Mouse (Mus musculus): ENCODE measurements around the gene Dusp12. TPM values are rescaled to one million over a fixed set of nuclear protein-coding genes. Genes with fewer than 3 reads are reported as not detected.

Gene Dusp12
- total and polyA plus RNA-seq, 3 experiments, result 30.4 to 41.7 (median 30.9) TPM

DNA sequence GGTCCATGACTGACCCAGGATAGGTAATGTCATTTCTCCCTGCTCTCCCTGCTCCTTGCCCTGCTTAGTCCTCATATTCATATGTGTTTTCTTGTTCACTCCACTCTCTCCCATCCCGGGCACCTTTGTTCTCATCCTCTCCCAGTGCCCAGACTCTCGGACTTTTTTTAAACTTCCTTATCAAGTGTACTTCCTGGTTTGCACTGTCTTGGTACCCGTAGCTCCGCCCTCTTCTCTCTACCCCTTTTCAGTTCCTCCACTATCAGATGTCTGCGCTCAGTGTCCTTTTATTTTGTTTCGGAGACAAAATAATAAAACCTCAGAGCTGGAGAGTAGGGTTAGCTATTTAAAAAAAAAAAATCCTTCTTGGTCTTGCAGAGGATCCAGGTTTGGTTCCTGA is 39.1 kb upstream of the Dusp12 start:
- dilution Hi-C loops (cut with MboI; ENCODE audit: extremely low pct_ligation_motif_present, extremely low pct_unique_long_range_greater_than_20kb, low sequenced_read_pairs) (no loop called here), in situ Hi-C loops (cut with MboI; ENCODE audit: low pct_ligation_motif_present, low pct_unique_long_range_greater_than_20kb, low sequenced_read_pairs) (no loop called here)
- Histone ChIP-seq H3K27me3 (replicated peaks) (no peaks in the 10 kb centered on the region), H3K4me1 (ENCODE audit: control insufficient read depth in 1 of 2, insufficient read depth in 2 of 2) (peaks cover 16 to 51% of the 10 kb centered on the region in 2 experiments), H3K4me3 (replicated peaks in 1 of 3; ENCODE audit: low read depth in 2 of 3, low read length in 2 of 3, poor library complexity in 1 of 3) (peak overlapping the region; percentile 38 to 58 (median 55)), H3K79me2 (replicated peaks; ENCODE audit: control insufficient read depth, extremely low read depth, insufficient read depth, poor library complexity, severe bottlenecking) (no peaks in the 10 kb centered on the region; the same call in 1 of the 2 replicates), H3K9me3 (replicated peaks; ENCODE audit: low read length) (peaks cover 2% of the 10 kb centered on the region), H3K9ac (ENCODE audit: insufficient read depth, low read depth) (peak overlapping the region; percentile 14), H3K4me2 (ENCODE audit: insufficient read depth, low read depth, poor library complexity, severe bottlenecking) (peak overlapping the region; percentile 64), H3K36me3 (replicated peaks in 1 of 2; ENCODE audit: control insufficient read depth in 1 of 2, insufficient read depth in 1 of 2, low read length in 1 of 2) (peaks cover 2 to 23% of the 10 kb centered on the region in 2 experiments), H3K27ac (ENCODE audit: insufficient read depth, low read depth) (peak overlapping the region; percentile 47; the same call in 1 of the 2 replicates)
- TF ChIP-seq BHLHE40 (IDR thresholded peaks at IDR 0.05; ENCODE audit: low read depth, low read length) (no peak), MAX (IDR thresholded peaks at IDR 0.05; ENCODE audit: low read length) (no peak), TCF12 (IDR thresholded peaks at IDR 0.05; ENCODE audit: low read depth, low read length) (peak; percentile 71; the same call in 1 of the 2 replicates), JUN (IDR thresholded peaks at IDR 0.05; ENCODE audit: insufficient read depth, low read depth, low read length) (no peak), IRF4 (IDR thresholded peaks at IDR 0.05; ENCODE audit: low read depth, low read length) (peak; percentile 84), ZKSCAN1 (IDR thresholded peaks at IDR 0.05; ENCODE audit: borderline replicate concordance, low read depth, low read length) (no peak), POLR2AphosphoS2 (IDR thresholded peaks at IDR 0.05; ENCODE audit: low read depth, low read length) (no peak), GABPA (IDR thresholded peaks at IDR 0.05; ENCODE audit: insufficient replicate concordance, low read depth, low read length) (no peak), NELFE (IDR thresholded peaks at IDR 0.05; ENCODE audit: low read depth, low read length) (peak; percentile 68), MEF2A (IDR thresholded peaks at IDR 0.05; ENCODE audit: borderline replicate concordance, low read depth, low read length) (peak; percentile 35; the same call in 1 of the 2 replicates), ZC3H11A (IDR thresholded peaks at IDR 0.05; ENCODE audit: low read depth, low read length) (no peak), KAT2A (IDR thresholded peaks at IDR 0.05; ENCODE audit: insufficient replicate concordance, low read length) (no peak), USF2 (conservative IDR thresholded peaks at IDR 0.05; ENCODE audit: low read depth, low read length) (no peak), CHD2 (IDR thresholded peaks at IDR 0.05; ENCODE audit: low read length) (no peak), ZNF384 (IDR thresholded peaks at IDR 0.05; ENCODE audit: low read depth, low read length) (peak; percentile 90), NRF1 (IDR thresholded peaks at IDR 0.05; ENCODE audit: low read depth, low read length) (no peak; the same call in 1 of the 2 replicates), MAZ (IDR thresholded peaks at IDR 0.05; ENCODE audit: low read depth, low read length) (no peak), RAD21 (IDR thresholded peaks at IDR 0.05; ENCODE audit: low read depth, low read length) (no peak), PAX5 (IDR thresholded peaks at IDR 0.05; ENCODE audit: low read length) (no peak), MAFK (IDR thresholded peaks at IDR 0.05; ENCODE audit: insufficient replicate concordance, low read length) (no peak), ELF1 (IDR thresholded peaks at IDR 0.05; ENCODE audit: low read depth, low read length) (peak; percentile 99), CHD1 (IDR thresholded peaks at IDR 0.05; ENCODE audit: low read depth, low read length) (no peak), CTCF (conservative IDR thresholded peaks at IDR 0.05 in 1 of 2, IDR thresholded peaks at IDR 0.05 in 1 of 2; ENCODE audit: low read depth in 2 of 2, low read length in 2 of 2) (no peak), USF1 (IDR thresholded peaks at IDR 0.05; ENCODE audit: low read depth, low read length) (no peak), SMC3 (IDR thresholded peaks at IDR 0.05; ENCODE audit: low read depth, low read length) (no peak), MYC (IDR thresholded peaks at IDR 0.05; ENCODE audit: low read depth, low read length) (0 out of 2 replicates have a peak, but pooled peaks have one; percentile 17), TBP (conservative IDR thresholded peaks at IDR 0.05; ENCODE audit: low read depth, low read length) (peak; percentile 76), E2F4 (IDR thresholded peaks at IDR 0.05; ENCODE audit: insufficient replicate concordance, low read depth, low read length) (no peak), RCOR1 (conservative IDR thresholded peaks at IDR 0.05; ENCODE audit: low read depth, low read length) (no peak), MXI1 (IDR thresholded peaks at IDR 0.05; ENCODE audit: low read depth, low read length) (peak; percentile 57; the same call in 1 of the 2 replicates), POLR2A (IDR thresholded peaks at IDR 0.05; ENCODE audit: low read depth, low read length) (peak; percentile 74), HCFC1 (IDR thresholded peaks at IDR 0.05; ENCODE audit: low read depth, low read length) (peak; percentile 75), EP300 (IDR thresholded peaks at IDR 0.05; ENCODE audit: low read length) (peak; percentile 75), ZMIZ1 (IDR thresholded peaks at IDR 0.05; ENCODE audit: low read depth, low read length) (no peak), UBTF (IDR thresholded peaks at IDR 0.05; ENCODE audit: low read depth, low read length) (no peak), JUND (conservative IDR thresholded peaks at IDR 0.05; ENCODE audit: low read depth, low read length) (peak; percentile 34; the same call in 1 of the 2 replicates), SIN3A (IDR thresholded peaks at IDR 0.05; ENCODE audit: low read length) (peak; percentile 82; the same call in 1 of the 2 replicates), ETS1 (conservative IDR thresholded peaks at IDR 0.05; ENCODE audit: low read depth, low read length) (peak; percentile 28; the same call in 1 of the 2 replicates)
- peak; percentile 84 for DNase-seq (ENCODE audit: extremely low read depth)

All from CH12.LX (cell line).